Mouse (Mus musculus) stomach, postnatal 0 days (tissue): ENCODE measurements around the gene Ier5l. TPM values are rescaled to one million over a fixed set of nuclear protein-coding genes. Genes with fewer than 3 reads are reported as not detected.

ENCODE experiments used
- ATAC-seq: fragments of 200-750 bp; cut with Nextera tagmentation; 2 replicates; pipeline ENCODE4 v1.8.0; 2017; ENCODE audit not compliant: low FRiP score, low TSS enrichment
- DNase-seq: peaks from one replicate; pipeline ENCODE4 v3.0.0-alpha.2; 2016; ENCODE audit warnings: low spot score
- H3K27ac ChIP-seq: fragments of 300-500 bp; sonication (generic); replicated peaks from 2 replicates; pipeline ENCODE4 v1.5.1; 2014; ENCODE audit warnings: mild to moderate bottlenecking, control low read depth
- H3K27me3 ChIP-seq: fragments of 300-500 bp; sonication (generic); 2 replicates; pipeline ENCODE4 v1.6.1; 2014; ENCODE audit warnings: low read length; ENCODE audit not compliant: control insufficient read depth, insufficient read depth
- H3K36me3 ChIP-seq: fragments of 300-500 bp; sonication (generic); 2 replicates; pipeline ENCODE4 v1.6.1; 2014; ENCODE audit warnings: low read length, mixed read lengths; ENCODE audit not compliant: control insufficient read depth, insufficient read depth
- H3K4me1 ChIP-seq: fragments of 300-500 bp; sonication (generic); replicated peaks from 2 replicates; pipeline ENCODE4 v1.6.1; 2014; ENCODE audit warnings: antibody characterized with exemption; ENCODE audit not compliant: control insufficient read depth, insufficient read depth
- H3K4me2 ChIP-seq: fragments of 300-500 bp; sonication (generic); replicated peaks from 2 replicates; pipeline ENCODE4 v1.6.1; 2014; ENCODE audit warnings: low read depth, mild to moderate bottlenecking, control low read depth, moderate library complexity
- H3K4me3 ChIP-seq: fragments of 300-500 bp; sonication (generic); 2 replicates; pipeline ENCODE4 v1.5.1; 2014; ENCODE audit warnings: low read depth, low read length, control low read depth
- H3K9ac ChIP-seq: fragments of 300-500 bp; sonication (generic); 2 replicates; pipeline ENCODE4 v1.6.1; 2014; ENCODE audit warnings: mild to moderate bottlenecking, low read length, control low read depth, mixed read lengths
- H3K9me3 ChIP-seq: fragments of 300-500 bp; sonication (generic); 2 replicates; pipeline ENCODE4 v1.6.1; 2016; ENCODE audit warnings: low read length; ENCODE audit not compliant: control insufficient read depth
- CTCF ChIP-seq: IDR thresholded peaks from 2 replicates; pipeline ENCODE4 v1.5.1; 2016; ENCODE audit warnings: antibody characterized with exemption, low read depth, mild to moderate bottlenecking, moderate library complexity
- EP300 ChIP-seq: optimal IDR thresholded peaks from 2 replicates; pipeline ENCODE3; 2016; ENCODE audit warnings: antibody characterized with exemption
- WGBS: fragments of 180-500 bp; shearing (Covaris S2); extraction: QIAGEN DNeasy Blood & Tissue Kit; methylation state at CpG from one replicate; pipeline ENCODE4 v1.1.7; 2014; 5-methylcytosine and 5-hydroxymethylcytosine counted together
- polyA plus RNA-seq: library from polyadenylated mRNA; unstranded; fragments of >200 nt; fragmentation: Nextera tagmentation; extraction: Ambion mirVana; gene quantifications from 2 replicates; pipeline ENCODE4 v1.2.1, GENCODE M21; 2015

Gene Ier5l
- polyA plus RNA-seq, 1 experiment from 2014 or later: 1.8 TPM

DNA sequence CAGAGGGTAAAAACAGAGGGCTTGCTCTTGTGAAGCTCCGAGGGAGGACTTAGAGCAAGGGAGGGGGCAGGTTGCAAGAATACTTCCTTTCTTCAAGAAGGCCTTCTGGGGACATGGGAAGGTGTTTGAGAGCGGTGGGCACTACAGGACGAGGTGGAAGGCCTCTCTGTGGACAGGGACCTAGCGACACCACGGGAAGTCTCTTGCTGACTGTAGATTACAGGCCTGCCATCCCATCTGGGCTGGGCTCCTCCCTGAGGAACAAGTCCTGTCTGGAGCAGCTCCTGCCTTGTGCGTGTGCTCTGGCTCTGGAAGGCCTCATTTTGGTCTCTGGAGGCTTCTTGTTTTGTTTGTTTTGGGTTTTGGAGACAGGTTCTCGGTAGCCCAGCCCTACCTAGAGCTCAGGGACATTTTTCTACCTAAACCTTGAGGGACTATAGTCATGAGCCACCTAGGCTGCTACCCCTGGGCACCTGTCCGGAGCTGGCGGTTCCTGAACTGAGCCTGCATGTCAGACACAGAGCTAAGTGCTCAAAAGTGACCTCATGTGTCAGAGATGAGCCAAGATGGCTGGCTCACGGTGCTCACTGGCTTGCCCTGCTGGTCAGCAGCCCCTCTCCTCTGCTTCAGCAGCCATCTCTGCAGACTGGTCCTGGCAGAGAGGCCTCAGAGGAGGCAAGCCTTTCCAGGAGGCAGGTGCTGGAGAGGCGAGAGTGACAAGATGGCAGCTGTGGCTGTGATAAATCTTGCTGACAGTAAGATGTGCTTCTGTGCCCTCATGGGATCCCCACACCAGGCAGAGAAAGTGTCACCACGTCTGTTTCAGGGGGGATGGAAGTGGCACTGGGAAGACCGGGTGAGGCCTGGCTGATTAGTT, 17.7 kb downstream of the Ier5l start:
- TF ChIP-seq EP300 (no peak), CTCF (no peak)
- no peak for DNase-seq
- WGBS: 63% methylated on average over 13 of the region's 13 CpGs
- no peaks in the 10 kb centered on the region for H3K36me3 ChIP-seq
- no peaks in the 10 kb centered on the region for H3K4me1 ChIP-seq
- peak overlapping the region; percentile 30; the same call in 1 of the 2 replicates for H3K27ac ChIP-seq
- no peaks in the 10 kb centered on the region for H3K27me3 ChIP-seq
- H3K9ac ChIP-seq: peak overlapping the region; percentile 13; the same call in 1 of the 2 replicates
- no peak for ATAC-seq
- no peak overlapping the region for H3K4me2 ChIP-seq
- H3K4me3 ChIP-seq: no peak overlapping the region
- no peaks in the 10 kb centered on the region for H3K9me3 ChIP-seq

DNA sequence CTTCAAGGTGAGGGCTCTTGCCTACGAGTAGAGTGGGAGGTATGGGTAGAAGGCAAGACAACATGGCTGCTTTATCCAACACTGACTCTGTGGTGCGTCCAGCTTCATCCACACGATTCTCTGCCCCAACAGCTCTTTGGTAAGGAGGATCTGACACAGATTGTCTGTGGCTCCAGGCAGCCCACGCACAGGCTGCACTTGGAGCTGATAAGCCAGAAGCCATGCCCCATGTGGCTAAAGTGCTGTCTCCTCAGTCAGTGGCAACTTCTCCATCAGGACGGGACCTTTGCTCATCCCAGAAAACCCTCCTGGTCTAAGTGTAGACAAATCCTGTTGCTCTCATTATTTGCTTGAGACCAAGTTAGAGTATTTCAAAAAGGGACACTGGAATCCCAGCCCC, 19.4 kb downstream of the Ier5l start:
- TF ChIP-seq CTCF (no peak), EP300 (no peak)

DNA sequence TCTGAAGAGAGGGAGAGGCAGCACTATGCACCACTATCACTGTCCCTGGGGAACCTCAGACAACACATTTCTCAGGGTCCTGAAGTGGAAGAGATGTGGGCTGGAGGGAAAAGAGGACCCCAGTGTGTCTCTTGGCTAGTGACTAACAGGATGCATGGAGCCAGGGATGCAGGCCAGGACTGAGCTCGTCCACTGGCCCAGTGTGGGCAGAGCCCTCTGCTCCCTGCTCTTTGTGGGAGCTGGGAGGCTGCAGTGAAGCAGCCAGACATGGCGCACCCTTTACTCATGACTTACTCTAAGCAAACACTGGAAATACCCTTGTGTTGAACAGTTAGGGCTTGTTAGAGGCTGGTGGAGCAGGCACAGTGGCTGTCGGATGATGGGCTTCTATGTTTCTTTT, 20.4 kb downstream of the Ier5l start:
- Histone ChIP-seq H3K4me2 (no peak overlapping the region), H3K36me3 (no peaks in the 10 kb centered on the region; the same call in none of the 2 replicates), H3K9ac (no peak overlapping the region), H3K9me3 (no peaks in the 10 kb centered on the region), H3K4me3 (no peak overlapping the region), H3K27ac (no peak overlapping the region), H3K4me1 (no peaks in the 10 kb centered on the region), H3K27me3 (no peaks in the 10 kb centered on the region)
- DNase-seq (no peak), ATAC-seq (no peak)
- TF ChIP-seq EP300 (no peak), CTCF (no peak)
- 61% methylated on average over 3 of the region's 3 CpGs for WGBS

More for the DNA sequence above, 19.4 kb downstream of the Ier5l start:
- DNase-seq: no peak
- Histone ChIP-seq H3K27me3 (no peaks in the 10 kb centered on the region), H3K27ac (no peak overlapping the region), H3K4me2 (no peak overlapping the region), H3K4me3 (no peak overlapping the region), H3K9me3 (no peaks in the 10 kb centered on the region), H3K36me3 (no peaks in the 10 kb centered on the region; the same call in 1 of the 2 replicates), H3K9ac (no peak overlapping the region), H3K4me1 (no peaks in the 10 kb centered on the region)
- 89% methylated on average over 5 of the region's 5 CpGs for WGBS
- no peak for ATAC-seq

- Histone ChIP-seq H3K9me3 (no peaks in the 10 kb centered on the region), H3K27ac (no peak overlapping the region), H3K36me3 (peaks cover 8% of the 10 kb centered on the region), H3K4me3 (no peak overlapping the region), H3K4me2 (no peak overlapping the region), H3K4me1 (no peaks in the 10 kb centered on the region), H3K9ac (no peak overlapping the region), H3K27me3 (no peaks in the 10 kb centered on the region)
- ATAC-seq (0 out of 2 replicates have a peak, but pooled peaks have one; percentile 18), DNase-seq (no peak)
- TF ChIP-seq CTCF (no peak), EP300 (no peak)
- 64% methylated on average over 3 of the region's 3 CpGs for WGBS
Observed at GRCm38 (mm10) chr2:30451525-30451924, 22.5 kb downstream of the Ier5l start.

DNA sequence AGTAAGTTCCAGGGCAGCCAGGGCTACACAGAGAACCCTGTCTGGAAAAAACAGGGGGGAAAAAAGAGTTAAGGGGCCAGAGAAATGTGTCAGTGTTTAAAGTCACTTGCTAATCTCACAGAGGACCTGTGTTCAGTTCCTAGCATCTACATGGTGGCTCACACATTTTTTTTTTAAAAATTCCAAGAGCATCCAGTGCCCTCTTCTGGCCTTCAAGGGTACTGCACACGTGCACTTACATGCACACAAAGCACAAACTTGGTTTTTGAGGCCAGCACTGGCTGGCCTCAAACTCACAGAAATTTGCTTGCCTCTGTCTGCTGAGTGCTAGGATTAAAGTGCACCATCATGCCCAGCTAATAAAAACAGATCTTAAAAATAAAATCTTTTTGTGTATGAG, 23.5 kb downstream of the Ier5l start:
- no peak for DNase-seq
- 70% methylated on average over 1 of the region's 1 CpGs for WGBS
- Histone ChIP-seq H3K4me1 (0 out of 2 replicates have a peak, but pooled peaks cover 3% of the 10 kb centered on the region), H3K4me2 (no peak overlapping the region), H3K9me3 (no peaks in the 10 kb centered on the region), H3K27me3 (no peaks in the 10 kb centered on the region), H3K9ac (no peak overlapping the region), H3K27ac (no peak overlapping the region), H3K4me3 (no peak overlapping the region), H3K36me3 (peaks cover 9% of the 10 kb centered on the region)
- no peak for ATAC-seq
- peak; percentile 62 for TF ChIP-seq CTCF
- TF ChIP-seq EP300: no peak

GRCm38 (mm10) chr2:30448371-30448770, 25.6 kb downstream of the Ier5l start:
- Histone ChIP-seq H3K27me3 (no peaks in the 10 kb centered on the region), H3K4me1 (peaks cover 12% of the 10 kb centered on the region), H3K9me3 (no peaks in the 10 kb centered on the region), H3K36me3 (peaks cover 12% of the 10 kb centered on the region), H3K27ac (0 out of 2 replicates have a peak overlapping the region, but pooled peaks have one; percentile 8), H3K9ac (no peak overlapping the region), H3K4me2 (no peak overlapping the region), H3K4me3 (no peak overlapping the region)
- WGBS: 89% methylated on average over 7 of the region's 7 CpGs
- DNase-seq (no peak), ATAC-seq (no peak)
- no peak for TF ChIP-seq EP300
- no peak for TF ChIP-seq CTCF
